28 mouse cellular contexts compared by ENCODE assay signal in the genomic region with DNA sequence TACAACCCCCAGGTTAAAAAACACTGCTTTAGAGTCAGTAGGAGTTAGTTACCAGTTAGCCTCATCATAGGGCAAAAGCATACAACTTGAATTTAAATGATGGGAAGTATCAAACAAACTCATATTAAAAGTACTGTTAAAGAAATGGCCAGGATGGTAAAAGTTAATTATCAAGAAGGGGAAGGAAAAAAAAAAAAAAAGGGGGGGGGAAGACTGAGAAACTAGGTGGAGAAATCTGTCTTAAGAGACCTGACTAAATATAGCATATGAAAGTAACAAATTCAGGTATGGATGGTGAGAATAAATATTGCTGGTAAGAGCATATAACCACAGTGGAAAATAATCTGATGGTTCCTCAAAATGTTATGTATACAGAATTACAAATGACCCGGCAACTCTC.
"Had no signal": no experiment of that assay in that cellular context is flagged by ENCODE, and none has a peak within 500 bp of the region (broad histone marks: within the 10 kb centered on the region; RNA-seq: fewer than 3 reads in every experiment).

No protein-coding gene starts in this region.

- H3K4me2 ChIP-seq: heart, embryonic 11.5 days; heart, embryonic 12.5 days; heart, embryonic 13.5 days; heart, embryonic 15.5 days; hindbrain, embryonic 13.5 days; hindbrain, embryonic 14.5 days; hindbrain, embryonic 15.5 days; intestine, embryonic 15.5 days; kidney, embryonic 15.5 days had no signal

- H3K9ac ChIP-seq: heart, embryonic 12.5 days; heart, embryonic 13.5 days; heart, embryonic 15.5 days; hindbrain, embryonic 13.5 days; hindbrain, embryonic 14.5 days; hindbrain, embryonic 15.5 days; intestine, embryonic 15.5 days; kidney, embryonic 15.5 days had no signal

- H3K27ac ChIP-seq: heart, embryonic 10.5 days; heart, embryonic 13.5 days; heart, embryonic 15.5 days; hindbrain, embryonic 10.5 days; hindbrain, embryonic 13.5 days; hindbrain, embryonic 14.5 days; hindbrain, embryonic 15.5 days; hindbrain, postnatal 0 days; intestine, embryonic 15.5 days; kidney, embryonic 15.5 days; kidney, postnatal 0 days; layer of hippocampus, adult 2 months had no signal

- H3K9me3 ChIP-seq: heart, embryonic 10.5 days; heart, embryonic 12.5 days; heart, embryonic 13.5 days; heart, embryonic 15.5 days; hindbrain, embryonic 10.5 days; hindbrain, embryonic 13.5 days; hindbrain, embryonic 15.5 days; intestine, embryonic 15.5 days; kidney, embryonic 15.5 days had no signal

- ATAC-seq: hindbrain, embryonic 16.5 days; hindbrain, postnatal 0 days; inflammation-experienced regulatory T-cells, adult 6 months; intestine, embryonic 15.5 days; intestine, embryonic 16.5 days; intestine, postnatal 0 days had no signal

- H3K27me3 ChIP-seq: heart, embryonic 12.5 days; heart, embryonic 13.5 days; heart, embryonic 15.5 days; hindbrain, embryonic 13.5 days; hindbrain, embryonic 15.5 days; intestine, embryonic 15.5 days; kidney, embryonic 15.5 days had no signal

- H3K4me3 ChIP-seq: heart, embryonic 10.5 days; heart, embryonic 12.5 days; heart, embryonic 13.5 days; heart, embryonic 15.5 days; hindbrain, embryonic 10.5 days; hindbrain, embryonic 13.5 days; hindbrain, embryonic 15.5 days; intestine, embryonic 15.5 days; kidney, embryonic 15.5 days; layer of hippocampus, adult 2 months had no signal

- H3K4me1 ChIP-seq: heart, embryonic 10.5 days; hindbrain, embryonic 10.5 days; hindbrain, embryonic 13.5 days; hindbrain, embryonic 15.5 days; intestine, embryonic 15.5 days; kidney, embryonic 15.5 days had no signal

- DNase-seq: heart, postnatal 10 days; heart, postnatal 36 days; kidney, adult 11 months; kidney, adult 18-20 months; kidney, adult 2 months; kidney, adult 8-10 months; kidney, adult 9 months; kidney, postnatal 14 days; layer of hippocampus, adult 9-11 months; layer of hippocampus, postnatal 36 days had no signal
